Mouse (Mus musculus) gastrocnemius, postnatal 14 days (tissue): ENCODE results near the gene Syn3. TPM values are rescaled to one million over a fixed set of nuclear protein-coding genes. Genes with fewer than 3 reads are reported as not detected.
A peak's percentile ranks its signal among the peaks of the same experiment; 100 is the strongest.
"Not testable (repeated sequence)": the region's sequence is repeated elsewhere in the genome, so short reads cannot be mapped to it uniquely, and the experiment has no call there.

Source experiments
- DNase-seq: peaks from one replicate; pipeline ENCODE4 v3.0.0; 2021; ENCODE audit warnings: mixed read lengths
- intact Hi-C: fragments of 180-260 bp; cut with DNase I; formaldehyde crosslinking; loops from one replicate; pipeline ENCODE4 v1.15.1; 2025; ENCODE audit warnings: low total_unique reads
- total RNA-seq, 2 experiments: library from RNA; stranded (reverse); gene quantifications; 2 replicates each; pipeline ENCODE4 v1.2.3; 2021

The Syn3 gene
- total RNA-seq, 2 experiments from 2014 or later, result 0.13 to 0.27 TPM

DNA sequence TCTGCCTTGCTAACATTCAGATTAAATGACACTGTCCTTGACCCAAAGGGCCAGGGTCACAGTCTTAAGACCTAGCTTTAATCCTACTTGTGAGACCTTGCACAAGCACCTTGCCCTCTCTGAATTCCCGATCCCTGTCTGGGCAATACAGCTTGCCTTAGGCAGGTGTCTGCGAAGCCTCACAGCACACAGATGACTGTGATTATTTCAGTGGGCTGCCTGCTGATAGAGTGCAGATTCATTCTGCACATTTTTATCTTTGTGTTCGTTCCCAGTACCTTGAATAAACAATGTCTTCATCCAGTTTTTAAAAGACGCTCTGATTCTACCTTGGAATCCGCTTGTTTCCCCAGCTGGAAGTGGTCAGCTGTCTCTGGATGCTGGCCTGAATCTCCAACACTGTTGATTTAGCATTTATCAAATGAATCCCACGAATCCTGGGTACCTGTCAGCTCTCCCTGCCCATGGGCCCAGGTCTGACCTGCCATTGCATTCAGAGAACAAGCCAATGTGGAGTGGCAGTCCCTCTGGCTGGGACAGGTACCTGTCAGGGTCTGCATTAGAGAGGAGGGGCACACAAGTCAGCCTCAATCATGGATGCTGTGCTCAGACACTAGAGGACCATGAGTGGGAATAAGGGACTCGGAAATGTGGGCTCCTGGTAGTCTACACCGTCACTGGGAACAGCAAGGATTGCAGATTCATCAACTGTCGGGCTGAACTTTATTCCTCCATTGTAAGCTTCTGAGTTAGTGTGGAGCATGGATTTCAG lies 117.4 kb downstream of the Syn3 start:
- no peak for DNase-seq
- intact Hi-C loops, result no loop called here

DNA sequence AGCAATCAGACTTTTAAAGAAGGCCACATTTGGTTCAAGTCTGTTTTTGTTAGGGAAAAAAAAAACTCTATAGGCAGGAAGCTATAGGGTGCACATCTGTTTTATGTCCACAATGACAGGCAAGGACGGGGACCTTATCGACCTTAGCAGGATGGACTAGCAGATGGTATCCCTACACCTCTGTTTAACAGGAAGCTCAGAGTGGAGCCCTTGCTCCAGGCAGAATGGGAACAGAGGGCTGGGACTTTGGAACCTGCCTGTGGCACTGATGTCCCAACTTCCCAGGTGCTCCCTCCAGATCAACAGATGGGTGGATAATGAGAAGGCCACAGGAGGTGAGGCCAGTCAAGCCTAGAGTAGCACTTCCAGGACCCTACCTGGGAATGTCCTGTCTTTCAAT lies 118.1 kb downstream of the Syn3 start:
- intact Hi-C loops, result no loop called here
- DNase-seq, result no peak

DNA sequence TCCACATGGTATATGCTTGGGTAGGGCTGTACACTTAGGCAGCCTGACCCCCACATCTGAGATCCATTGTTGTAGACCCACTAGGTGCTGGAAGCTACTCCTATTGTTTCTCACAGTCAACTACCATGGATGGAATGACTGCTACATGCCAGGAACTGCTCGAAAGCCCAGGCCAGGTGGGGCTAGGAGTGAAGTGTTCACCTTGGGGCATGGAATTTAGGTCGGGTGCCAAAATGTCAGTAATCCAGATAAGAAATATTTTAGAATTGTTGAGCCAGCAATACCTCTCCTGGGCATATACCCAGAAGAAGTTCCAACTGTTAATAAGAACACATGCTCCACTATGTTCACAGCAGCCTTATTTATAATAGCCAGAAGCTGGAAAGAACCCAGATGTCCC lies 119.9 kb downstream of the Syn3 start:
- DNase-seq, intact Hi-C loops: not testable (repeated sequence)

DNA sequence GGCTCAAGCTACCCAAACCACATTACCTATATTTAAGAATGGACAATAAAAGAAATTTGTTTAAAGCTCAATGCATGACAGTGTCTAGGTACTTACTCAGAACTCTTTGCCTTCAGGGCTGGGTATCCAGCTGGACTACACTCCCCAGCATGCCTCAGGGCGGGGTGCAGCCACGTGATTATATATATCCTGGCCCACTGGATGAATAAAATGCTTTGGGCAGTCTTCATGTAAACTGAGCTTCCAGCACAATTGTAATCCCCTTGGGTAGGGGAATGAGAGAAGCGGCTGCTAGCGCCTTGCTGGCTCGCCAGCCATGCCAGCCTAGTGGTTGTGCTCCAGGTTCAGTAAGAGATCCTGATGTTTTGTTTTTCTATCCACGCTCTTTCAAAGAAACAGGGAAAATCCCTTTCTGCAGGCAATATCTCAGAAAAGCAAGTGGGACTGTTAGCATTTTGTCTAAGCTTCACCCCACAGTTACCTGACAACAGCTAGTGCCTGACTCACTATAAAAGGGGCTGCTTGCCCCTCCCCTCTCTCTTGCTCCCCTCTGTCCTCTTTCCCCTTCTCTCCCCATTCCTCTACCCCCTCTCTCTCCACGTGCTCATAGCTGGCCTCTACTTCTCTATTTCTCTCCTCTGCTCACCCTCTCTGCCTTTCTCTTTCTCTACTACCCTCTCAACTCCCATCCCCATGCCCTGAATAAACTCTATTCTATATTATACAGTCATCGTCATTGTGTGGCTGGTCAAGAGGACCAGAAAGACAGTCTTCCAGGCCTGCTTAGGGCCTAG lies 122.1 kb downstream of the Syn3 start:
- peak; percentile 27 for DNase-seq
- intact Hi-C loops, result no loop called here

DNA sequence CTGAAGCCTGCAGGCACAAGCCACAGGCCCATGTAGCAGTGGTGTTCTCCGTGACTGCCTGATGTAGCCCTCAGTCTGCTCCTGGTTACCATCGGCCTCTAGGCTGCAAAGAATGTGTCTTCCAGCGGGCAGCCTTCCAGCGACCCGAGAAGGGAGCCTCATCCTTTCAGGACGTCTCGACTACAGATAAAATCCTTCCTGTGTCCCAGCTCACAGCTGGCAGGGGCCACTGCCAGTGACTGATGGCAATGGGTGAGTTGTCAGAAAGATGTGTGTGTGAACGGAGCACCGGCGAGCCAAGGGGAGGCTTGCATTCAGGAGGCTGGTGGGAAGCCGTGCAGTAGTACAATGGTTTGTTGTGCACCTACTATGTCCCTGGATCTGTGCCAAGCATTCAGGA lies 122.8 kb downstream of the Syn3 start:
- DNase-seq, result no peak
- intact Hi-C loops, result no loop called here

DNA sequence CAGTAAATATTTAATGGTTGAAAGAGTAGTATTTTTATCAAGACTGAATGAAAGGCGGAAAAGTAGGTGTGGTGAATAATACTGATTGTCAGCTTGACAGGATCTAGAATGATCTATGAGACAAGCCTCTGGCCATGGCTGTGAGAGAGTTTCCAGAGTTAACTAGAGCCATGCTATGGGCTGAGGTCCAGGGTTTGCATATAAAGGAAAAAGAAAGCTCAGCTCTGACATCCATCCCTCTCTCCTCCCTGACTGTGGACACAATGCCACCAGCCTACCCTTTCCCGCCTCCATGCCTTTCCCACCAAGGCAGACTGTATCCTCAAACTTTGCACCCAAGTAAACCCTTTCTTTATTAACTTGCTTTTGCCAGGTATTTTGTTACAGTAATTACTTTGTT lies 124.6 kb downstream of the Syn3 start:
- intact Hi-C loops, result no loop called here

DNA sequence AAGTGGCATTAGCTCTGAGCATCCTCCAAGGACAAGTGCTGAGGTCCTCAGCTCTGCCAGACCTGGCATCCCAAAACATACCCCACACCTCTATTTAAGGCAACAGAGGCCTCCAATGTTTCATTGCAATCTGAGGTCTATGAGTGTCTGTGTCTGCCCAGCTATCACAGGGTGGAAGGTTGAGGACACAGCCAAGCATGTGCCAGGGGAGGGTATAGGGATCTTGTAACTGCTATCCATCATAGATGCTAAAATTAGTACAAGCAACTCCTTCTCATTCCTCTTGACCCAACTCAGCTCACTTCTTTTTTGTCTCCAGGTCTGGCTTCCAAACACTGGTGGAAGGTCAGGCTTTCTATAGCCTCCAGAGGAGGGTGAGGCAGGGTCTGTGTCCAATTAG lies 127.1 kb downstream of the Syn3 start:
- intact Hi-C loops, result no loop called here
- DNase-seq, result no peak

More for the DNA sequence above, 124.6 kb downstream of the Syn3 start:
- no peak for DNase-seq

DNA sequence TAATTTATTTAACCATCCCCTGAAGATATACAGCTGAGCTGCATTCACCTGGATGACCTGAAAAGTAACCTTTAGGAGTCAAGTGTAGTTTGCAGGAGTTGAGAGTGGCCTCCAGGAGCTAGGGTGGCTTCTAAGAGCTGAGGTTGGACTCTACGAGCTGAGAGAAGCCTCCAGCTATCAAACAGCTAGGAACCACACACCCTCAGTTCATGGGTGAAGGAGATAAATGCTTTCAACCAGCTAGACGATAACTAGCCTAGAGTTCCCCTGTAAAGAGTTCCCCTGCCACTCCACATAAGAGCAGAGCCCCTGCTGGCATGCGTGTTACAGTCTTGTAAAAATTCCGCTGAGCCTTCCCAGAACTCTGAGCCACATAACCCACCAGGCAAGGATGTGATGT lies 129.3 kb downstream of the Syn3 start:
- intact Hi-C loops, result no loop called here
- DNase-seq, result no peak

DNA sequence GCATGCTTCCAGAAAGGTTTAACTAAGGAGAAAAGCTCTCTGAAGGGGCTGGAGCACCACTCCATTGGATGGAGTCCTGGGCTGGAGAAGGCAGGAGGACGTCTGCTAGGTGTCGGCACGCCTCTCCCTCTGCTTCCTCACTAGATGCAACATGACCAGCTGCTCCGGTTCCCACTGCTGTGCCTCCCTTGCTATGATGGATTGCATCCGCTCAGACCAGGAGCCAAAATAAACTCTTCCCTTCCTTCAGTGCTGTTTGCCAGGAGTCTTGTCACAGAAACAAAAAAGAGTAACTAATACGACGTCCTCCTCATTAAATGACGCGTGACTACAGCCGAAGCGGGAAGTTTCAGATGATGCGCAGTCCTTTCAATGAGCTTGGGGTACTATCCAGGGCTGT lies 129.9 kb downstream of the Syn3 start:
- no peak for DNase-seq
- intact Hi-C loops, result no loop called here

DNA sequence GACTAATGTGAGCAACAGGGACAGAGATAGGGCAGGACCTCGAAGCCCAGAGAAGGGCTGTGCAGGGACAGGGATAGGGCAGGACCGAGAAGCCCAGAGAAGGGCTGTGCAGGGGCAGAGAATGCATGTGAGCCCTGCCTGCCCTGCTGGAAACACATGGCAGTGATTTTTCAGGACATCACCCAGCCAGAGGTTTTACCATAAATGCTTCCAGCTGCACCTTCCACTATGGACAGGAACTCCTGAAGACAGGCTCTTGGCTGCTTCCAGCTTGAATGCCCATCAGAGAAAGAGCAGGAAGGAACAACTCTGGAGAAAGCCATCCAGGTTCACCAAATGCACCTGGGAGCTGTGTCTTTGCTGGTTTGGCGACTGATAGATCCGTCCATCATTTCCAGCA lies 131.3 kb downstream of the Syn3 start:
- intact Hi-C loops, result no loop called here
- DNase-seq, result no peak

DNA sequence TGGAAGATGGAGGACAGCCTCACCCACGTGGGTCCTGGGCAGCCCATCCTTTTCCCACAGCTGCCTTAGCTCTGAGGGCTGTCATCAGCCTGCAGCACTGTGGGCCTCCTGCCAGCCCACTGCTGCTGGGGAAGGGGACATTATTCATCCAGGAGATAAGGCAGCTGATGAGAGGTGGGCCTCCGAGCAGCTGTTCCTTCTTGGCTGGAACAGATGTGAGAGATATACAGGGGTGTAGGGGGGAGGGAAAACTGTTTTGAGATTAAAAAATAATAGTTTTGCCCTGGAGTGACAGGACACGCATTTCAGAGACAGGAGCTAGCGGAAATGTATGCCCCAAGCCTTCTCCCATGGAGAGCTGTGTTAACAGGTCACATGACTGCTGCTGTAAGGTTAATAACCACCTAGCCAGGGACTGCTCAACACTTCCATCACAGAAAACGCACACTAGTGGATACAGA lies 133.0 kb downstream of the Syn3 start:
- intact Hi-C loops, result no loop called here
- no peak for DNase-seq

DNA sequence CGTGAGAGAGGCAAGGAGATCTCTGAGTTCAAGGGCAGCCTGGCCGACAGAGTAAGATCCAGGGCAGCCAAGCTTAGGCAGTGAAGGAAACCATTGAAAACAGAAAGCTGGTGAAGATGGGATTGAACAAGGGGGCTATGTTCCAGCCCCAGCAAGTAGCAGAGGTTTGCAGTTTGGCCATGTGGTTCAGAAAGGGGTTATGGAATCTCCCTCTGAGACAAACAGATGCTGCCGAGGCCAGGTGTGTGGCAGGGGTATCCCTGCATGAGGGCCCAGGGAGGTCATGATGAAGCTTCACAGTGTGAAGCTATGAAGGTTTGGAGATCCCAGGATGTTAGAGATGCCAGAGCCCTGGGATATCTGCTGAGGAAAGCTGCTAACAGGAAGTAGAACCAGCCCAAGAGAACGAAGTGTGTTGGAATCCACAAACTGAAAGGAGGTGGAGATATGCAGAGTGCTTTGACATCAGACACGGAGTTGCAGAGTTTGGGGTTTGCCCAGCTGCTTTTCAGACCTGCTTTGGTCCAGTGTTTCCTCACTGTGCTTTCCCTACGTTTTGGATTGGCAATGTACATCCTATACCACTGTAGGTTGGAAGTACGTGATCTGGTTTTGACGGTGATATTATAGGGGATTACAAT lies 134.9 kb downstream of the Syn3 start:
- no peak for DNase-seq
- intact Hi-C loops, result no loop called here

DNA sequence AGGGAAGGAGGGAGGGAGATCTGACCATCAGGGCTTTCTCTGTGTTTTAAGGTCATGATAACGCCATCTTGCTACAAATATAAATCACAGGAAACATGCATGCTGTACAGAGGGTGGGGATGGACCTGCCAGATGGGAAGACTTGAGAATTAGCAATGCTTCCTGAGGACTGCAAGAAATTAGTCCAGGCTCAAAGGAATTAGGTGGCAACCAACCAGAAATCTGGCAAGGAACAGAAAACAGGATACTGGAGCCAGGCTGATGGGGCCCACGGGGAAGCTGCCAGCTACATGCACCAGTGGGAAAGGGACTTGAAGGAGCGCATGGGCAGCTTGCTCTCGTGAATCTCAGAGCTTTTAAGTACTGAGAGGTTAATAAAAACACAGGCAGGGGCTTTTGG lies 139.0 kb downstream of the Syn3 start:
- DNase-seq, result no peak

DNA sequence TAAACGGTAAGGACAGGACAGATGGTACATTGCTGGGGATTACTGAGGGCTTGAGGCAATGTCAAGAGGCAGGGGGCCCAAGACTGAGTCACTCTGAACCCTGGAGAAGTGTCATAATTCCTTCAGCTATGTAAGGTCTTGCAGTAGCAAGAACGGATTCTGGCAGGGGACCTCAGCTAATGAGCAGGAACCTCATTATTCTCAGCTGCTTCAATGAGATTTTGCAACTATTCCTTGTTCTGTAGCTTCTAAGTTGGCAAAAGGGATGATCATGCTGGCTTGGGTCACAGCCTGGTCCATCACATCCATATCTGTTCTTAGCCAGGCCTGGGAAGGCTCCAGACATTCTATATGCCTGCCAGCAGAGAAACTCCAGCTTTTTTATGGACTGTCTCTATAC lies 139.5 kb downstream of the Syn3 start:
- no peak for DNase-seq
- intact Hi-C loops, result no loop called here

More for the DNA sequence above, 139.0 kb downstream of the Syn3 start:
- intact Hi-C loops, result no loop called here

DNA sequence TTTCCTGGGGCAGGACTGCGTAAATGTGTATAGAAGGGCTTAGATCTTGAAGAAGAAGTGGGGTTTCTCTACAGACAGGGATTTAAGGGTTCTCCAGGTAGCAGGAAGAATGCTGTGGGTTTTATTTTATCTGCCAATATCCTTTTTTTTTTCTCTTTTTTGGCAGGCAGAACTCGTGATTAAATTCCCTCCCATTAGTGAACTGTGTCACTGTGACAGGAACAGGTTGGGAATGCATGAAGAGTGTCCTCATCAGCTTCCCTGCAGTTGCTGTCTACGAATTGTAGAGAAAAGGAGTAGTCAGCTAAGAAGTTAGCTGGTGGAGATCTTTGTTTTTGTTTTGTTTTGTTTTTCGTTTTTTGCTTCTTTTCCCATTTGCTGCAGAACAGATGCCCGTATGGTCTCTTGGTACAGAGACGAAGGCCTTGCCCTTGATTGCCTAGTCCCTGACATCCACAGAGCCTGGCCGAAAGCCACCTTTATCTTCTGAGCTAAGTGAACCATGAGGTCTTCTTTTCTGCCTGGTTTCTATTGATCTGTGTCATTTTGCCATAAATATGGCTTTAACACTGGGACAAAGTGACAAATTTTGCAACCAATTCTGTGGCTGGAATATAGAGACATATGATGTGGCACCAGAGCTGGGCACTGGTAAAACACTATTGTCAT lies 140.3 kb downstream of the Syn3 start:
- intact Hi-C loops, result no loop called here
- no peak for DNase-seq

DNA sequence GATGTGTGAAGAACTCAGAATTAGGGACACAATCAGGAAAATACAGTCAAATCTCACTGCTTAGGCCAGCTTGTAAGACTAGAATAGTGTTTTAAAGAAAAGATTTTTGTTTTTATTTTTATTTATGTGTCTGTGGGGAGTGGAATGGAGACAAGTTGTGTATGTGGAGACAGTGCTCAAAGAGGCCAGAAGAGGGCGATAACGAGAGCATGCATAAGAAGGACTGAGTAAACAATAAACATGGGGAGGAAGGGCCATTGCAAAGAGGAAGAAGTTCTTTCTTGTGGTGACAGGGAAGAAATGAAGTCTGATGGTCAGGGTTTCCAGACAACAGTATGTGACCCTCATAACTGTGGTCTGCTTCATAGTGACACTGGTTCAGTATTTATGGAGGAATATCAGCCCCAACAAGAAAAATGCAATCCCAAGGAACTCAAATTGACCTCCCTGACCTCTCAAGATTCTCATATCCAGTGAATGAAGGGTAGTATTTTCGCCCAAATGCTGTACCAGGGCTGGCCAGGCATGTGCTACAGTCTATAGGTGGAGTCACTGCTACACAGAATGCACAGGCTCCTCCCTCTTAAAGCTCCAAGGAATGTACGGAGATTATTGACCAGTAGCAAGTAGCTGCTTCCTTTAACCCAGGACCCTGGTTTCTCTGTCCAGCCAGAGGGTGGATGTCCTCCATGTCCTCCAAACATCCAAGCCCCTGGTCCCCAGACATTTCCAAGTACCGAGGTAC lies 141.7 kb downstream of the Syn3 start:
- intact Hi-C loops, result no loop called here

DNA sequence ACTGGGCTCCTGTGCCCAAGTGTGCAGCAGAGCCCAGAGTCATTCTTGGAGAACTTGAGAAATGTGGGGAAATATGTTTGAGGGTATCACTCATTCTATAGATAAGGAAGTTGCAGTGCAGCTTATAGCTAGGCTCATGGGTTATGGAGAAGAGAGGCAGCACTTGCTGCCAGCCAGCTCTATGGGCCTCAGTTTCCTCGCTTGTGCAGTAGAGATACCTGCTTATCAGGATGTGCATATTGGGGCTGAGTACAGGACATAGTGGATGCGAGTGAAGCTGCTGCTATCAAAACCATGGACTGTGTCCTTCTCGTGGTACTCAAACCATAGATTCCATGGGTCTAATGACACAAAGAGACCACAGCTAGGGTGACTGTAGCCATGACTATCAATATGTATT lies 146.2 kb downstream of the Syn3 start:
- intact Hi-C loops, result no loop called here
- no peak for DNase-seq

More for the DNA sequence above, 141.7 kb downstream of the Syn3 start:
- no peak for DNase-seq

DNA sequence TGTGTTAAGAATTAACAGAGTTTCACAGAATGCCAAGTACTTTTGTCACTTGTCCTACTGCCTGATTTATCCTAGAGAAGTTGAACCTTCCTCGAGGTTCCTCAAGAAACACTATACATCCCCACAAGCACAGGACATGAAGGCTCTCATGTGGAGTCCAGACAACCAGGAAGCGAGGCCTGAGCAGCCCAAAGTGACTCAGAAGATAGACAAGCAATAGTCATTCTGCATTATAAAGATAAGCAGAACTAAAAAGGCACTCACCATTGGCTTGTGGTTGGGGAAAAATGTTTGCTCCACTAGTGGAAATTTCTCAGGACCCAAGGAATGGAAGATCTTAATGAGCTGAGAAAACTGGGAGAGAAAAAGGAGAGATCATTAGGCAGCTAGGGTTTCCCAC lies 147.4 kb downstream of the Syn3 start:
- DNase-seq, result no peak
- intact Hi-C loops, result no loop called here

DNA sequence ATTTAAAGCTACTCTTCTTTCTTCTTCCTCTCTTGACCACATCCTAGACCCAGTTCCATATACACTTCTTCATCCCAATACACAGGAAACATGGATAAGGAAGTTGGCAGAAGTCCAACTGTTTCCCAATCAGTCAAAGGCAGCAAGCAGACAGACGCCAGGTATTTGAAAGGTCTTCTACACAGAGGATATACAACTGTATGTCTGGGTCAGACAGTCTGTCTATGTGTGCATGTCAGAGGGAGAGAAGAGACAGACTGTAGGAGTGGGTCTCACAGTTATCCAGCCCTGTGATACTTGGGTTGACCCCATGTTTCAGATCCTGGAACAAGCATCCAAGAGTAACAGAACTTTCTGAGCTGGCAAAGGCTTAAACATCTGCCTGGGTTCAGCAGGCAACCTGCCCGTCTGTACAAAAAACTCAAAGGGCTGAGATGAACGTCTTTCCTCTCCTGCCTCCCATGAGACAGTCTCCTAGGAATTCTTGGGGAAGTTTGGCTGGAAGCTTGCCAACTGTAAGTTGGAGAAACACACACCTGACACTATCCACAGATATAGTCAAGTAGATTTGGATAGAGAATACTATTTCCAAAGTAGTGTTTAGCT lies 152.4 kb downstream of the Syn3 start:
- intact Hi-C loops, result no loop called here
- no peak for DNase-seq
